Mouse (Mus musculus): ENCODE measurements around the gene Srsf4.

GRCm38 (mm10) chr4:131824939-131825338 is 48.5 kb upstream of the Srsf4 start:
- no peak for TF ChIP-seq RCOR1 (conservative IDR thresholded peaks at IDR 0.05; ENCODE audit: low read depth, low read length)
- TF ChIP-seq CTCF (conservative IDR thresholded peaks at IDR 0.05 in 1 of 2, IDR thresholded peaks at IDR 0.05 in 1 of 2; ENCODE audit: low read depth in 2 of 2, low read length in 2 of 2), result no peak
- no peak for TF ChIP-seq ETS1 (conservative IDR thresholded peaks at IDR 0.05; ENCODE audit: low read depth, low read length)
- no peak for TF ChIP-seq MAZ (IDR thresholded peaks at IDR 0.05; ENCODE audit: low read depth, low read length)
- TF ChIP-seq POLR2A (IDR thresholded peaks at IDR 0.05; ENCODE audit: low read depth, low read length), result no peak
- no peak for TF ChIP-seq EP300 (IDR thresholded peaks at IDR 0.05; ENCODE audit: low read length)
- no peak for TF ChIP-seq POLR2AphosphoS2 (IDR thresholded peaks at IDR 0.05; ENCODE audit: low read depth, low read length)
- no peak for TF ChIP-seq CHD1 (IDR thresholded peaks at IDR 0.05; ENCODE audit: low read depth, low read length)
- TF ChIP-seq UBTF (IDR thresholded peaks at IDR 0.05; ENCODE audit: low read depth, low read length), result no peak
